Mouse (Mus musculus) stomach, adult 2 months (tissue): ENCODE results near the gene Ppp2r5b. TPM values are rescaled to one million over a fixed set of nuclear protein-coding genes. Genes with fewer than 3 reads are reported as not detected.

Experiments used
- polyA plus RNA-seq: library from polyadenylated mRNA; depleted of rRNA; stranded (reverse); fragments of >200 nt; gene quantifications from 2 replicates; pipeline ENCODE4 v1.2.3, GENCODE M21; 2012; rRNA removed

Gene Ppp2r5b
- polyA plus RNA-seq, result 47.1 and 114 TPM in 2 replicates

DNA sequence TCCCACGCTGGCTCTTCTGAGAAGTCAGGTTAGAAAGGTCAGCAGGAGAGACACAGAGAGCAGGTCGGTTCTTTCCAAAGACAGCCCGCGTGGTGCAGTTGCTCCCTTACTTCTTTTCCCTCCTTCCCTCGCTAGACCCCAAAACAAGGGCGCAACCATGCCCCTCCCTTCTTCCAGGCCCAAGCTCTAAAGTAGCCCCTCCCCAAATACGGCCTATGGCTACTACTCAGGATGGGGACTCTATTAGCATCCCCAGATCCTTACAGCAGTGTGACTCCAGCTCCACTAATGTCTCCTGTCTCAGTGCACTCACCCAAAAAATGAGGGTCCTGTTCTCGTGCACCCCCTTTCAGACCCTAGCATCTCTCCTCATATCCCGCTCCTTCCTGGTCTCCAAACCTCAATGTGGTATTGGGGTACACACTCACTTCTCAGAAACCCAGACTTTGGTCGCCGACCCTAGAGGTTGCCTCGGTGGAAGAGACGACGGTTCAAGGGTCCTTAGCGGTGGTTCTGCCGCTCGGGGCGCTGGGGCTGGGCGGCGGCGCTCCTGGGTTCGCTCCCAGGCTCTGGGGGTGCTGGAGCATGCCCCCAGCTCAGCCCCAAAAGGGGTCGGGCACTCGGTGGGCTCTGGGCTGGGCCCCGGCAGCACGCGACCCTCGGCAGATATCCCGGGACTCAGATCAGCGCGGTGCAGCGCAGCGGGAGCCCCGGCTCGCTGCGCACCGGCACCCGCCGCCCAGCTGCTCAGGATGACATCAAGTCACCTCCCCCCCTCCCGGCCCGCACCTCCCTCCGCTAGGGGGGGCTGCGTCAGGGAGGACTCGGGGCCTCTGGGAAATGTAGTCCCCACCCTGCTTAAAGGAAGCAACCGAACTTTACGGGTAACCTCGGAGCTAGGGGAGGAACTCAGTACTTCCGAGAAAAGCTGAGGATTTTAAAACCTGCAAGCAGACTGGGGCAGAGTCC is at the start of gene Ppp2r5b:
Ppp2r5b (minus strand) TSS at position 789 of the 969 bp plus-strand sequence.

DNA sequence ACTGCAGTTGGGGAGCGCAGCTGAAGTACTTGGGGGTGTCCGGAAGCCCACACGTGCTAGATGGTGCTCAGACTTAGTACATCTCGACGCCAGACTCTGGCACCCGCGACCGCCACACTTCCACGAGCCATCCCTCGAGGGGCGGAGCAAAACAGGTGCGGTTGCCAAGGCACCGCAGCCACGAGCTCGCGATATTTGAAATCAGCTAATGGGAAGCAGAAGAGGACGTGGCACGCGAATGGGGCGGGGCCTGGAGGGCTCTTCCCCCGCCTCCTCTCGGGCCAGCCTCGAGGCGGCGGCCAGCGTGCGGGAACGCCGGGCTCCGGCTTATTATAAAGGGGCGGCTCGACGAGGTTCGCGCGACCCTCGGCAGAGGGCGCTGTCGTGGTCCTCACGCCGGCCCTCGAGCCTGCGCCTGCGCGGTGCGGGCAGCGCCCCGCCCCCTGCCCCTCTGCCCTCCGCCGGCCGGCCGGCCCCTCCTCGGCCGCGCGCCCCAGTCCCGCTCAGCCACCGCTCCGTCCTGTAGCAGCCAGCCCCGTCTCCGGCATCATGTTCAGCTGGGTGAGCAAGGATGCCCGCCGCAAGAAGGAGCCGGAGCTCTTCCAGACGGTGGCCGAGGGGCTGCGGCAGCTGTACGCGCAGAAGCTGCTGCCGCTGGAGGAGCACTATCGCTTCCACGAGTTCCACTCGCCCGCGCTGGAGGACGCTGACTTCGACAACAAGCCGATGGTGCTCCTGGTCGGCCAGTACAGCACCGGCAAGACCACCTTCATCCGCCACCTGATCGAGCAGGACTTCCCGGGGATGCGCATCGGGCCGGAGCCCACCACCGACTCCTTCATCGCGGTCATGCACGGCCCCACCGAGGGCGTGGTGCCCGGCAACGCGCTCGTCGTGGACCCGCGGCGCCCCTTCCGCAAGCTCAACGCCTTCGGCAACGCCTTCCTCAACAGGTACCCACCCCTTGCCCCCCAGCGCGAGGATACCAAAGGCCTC is 41.1 kb upstream of the Ppp2r5b start, which contains the start of gene Ehd1:
Ehd1 (plus strand) TSS at position 300 of the 996 bp plus-strand sequence.

DNA sequence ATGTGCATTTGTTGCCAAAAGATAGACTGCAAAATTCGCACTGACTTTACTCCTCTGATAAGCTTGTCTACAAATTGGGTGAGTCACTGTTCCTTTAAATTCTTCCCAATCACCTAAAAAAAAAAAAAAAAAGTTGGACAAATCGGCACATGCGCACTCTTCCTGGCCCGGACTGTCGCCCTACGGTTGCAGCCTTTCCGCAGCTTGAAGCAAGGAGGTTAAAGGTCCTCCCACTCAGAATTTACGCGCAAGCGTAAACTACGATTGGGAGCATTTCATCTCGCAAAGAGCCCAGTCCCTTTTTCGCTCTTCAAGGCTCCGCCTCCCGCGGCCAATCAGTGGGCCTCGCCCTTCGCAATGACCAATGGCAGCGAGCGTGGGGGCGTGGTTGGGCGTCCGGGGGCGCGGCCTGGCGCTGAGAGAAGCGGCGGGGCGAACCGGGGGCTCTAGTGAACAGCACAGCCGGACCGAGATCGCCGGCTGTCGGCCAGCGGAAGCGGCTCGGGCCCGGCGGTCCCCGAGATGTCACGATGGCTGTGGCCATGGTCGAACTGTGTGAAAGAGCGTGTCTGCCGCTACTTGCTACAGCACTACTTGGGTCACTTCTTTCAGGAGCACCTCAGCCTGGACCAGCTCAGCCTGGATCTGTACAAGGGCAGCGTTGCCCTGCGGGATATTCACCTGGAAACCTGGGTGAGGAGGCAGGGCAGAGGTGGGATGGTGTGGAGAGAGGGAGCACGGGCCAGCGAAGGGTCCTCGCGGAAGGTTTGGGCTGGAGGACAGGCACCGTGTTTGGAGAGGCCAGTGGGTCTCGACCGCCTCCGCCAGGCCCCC is 5.8 kb upstream of the Ppp2r5b start, which contains the start of gene Atg2a:
Atg2a (plus strand) TSS at position 395 of the 834 bp plus-strand sequence.

DNA sequence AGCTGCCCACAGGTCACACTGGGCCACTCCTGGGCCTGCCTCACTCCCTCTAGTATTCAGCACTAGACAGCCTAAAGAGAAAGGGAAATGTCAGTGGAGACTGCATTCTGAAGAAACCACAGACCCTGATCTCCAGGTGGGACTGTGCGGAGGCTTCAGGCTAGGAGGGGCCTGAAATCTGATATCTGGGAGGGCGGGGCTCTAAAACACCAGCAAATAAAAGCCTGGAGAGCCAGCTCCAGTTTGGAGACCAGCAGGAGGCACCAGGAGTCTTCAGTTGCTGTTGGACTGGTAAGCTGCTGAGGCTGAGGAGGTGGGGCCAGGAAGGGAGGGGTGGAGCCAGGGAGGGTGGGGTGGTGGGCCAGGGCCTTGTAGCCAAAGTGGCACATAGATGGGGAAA is 9.5 kb downstream of the Ppp2r5b start, which contains the start of gene Gpha2:
Gpha2 (plus strand) TSS at position 246 of the 400 bp plus-strand sequence.

DNA sequence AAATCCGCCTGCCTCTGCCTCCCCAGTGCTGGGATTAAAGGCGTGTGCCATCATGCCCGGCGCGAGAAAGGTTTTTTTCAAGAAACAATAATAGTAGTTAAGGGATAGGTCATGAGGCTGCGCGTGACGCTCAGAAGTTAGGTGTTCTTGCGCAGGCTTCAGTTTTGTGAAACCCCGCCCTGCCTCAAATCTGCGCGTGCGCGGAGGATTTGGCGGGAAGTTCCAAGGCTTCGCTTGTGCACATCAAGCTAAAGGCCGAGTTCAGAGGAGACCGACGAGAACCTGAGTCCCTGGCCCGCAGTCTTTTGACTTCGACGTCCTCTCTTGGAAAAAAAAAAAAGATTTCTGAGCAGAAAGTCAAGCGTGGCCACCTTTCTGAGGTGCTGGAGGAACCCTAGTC is 51.5 kb downstream of the Ppp2r5b start, which contains the start of gene Majin:
Majin (plus strand) TSS at position 258 of the 400 bp plus-strand sequence.

Other genes with a start within 250 kb of the Ppp2r5b start
- not detected in 2 replicates for gene Slc22a20, start 249.7 kb downstream of the Ppp2r5b start, polyA plus RNA-seq
- gene Capn1, start 220.0 kb downstream of the Ppp2r5b start, polyA plus RNA-seq, result 37.4 and 43.7 TPM in 2 replicates
- 45.0 and 47.3 TPM in 2 replicates for gene Syvn1, start 189.3 kb downstream of the Ppp2r5b start, polyA plus RNA-seq
- gene Mrpl49, start 178.1 kb downstream of the Ppp2r5b start, polyA plus RNA-seq, result 5.1 and 5.2 TPM in 2 replicates
- 722 and 1,119 TPM in 2 replicates for gene Fau, start 178.0 kb downstream of the Ppp2r5b start, polyA plus RNA-seq
- 37.3 and 60.7 TPM in 2 replicates for gene Znhit2, start 174.7 kb downstream of the Ppp2r5b start, polyA plus RNA-seq
- 43.1 and 48.4 TPM in 2 replicates for gene Tm7sf2, start 167.5 kb downstream of the Ppp2r5b start, polyA plus RNA-seq
- gene Vps51, start 158.6 kb downstream of the Ppp2r5b start, polyA plus RNA-seq, result 34.6 and 34.9 TPM in 2 replicates
- gene Tmem262, start 155.8 kb downstream of the Ppp2r5b start, polyA plus RNA-seq, result not detected in 2 replicates
- gene Gm28374, start 153.6 kb downstream of the Ppp2r5b start, polyA plus RNA-seq, result 0.10 and 0.34 TPM in 2 replicates
- 64.7 and 68.1 TPM in 2 replicates for gene Zfpl1, start 150.9 kb downstream of the Ppp2r5b start, polyA plus RNA-seq
- gene Cdca5, start 150.9 kb downstream of the Ppp2r5b start, polyA plus RNA-seq, result 0.80 and 1.0 TPM in 2 replicates
- gene AC131692.1, start 141.5 kb downstream of the Ppp2r5b start, polyA plus RNA-seq, result not detected in 2 replicates
- 0.19 and 0.30 TPM in 2 replicates for gene Naaladl1, start 130.1 kb downstream of the Ppp2r5b start, polyA plus RNA-seq
- 24.7 and 40.8 TPM in 2 replicates for gene Sac3d1, start 117.2 kb downstream of the Ppp2r5b start, polyA plus RNA-seq
- gene Snx15, start 107.6 kb downstream of the Ppp2r5b start, polyA plus RNA-seq, result 32.0 and 40.7 TPM in 2 replicates
- gene Batf2, start 94.9 kb downstream of the Ppp2r5b start, polyA plus RNA-seq, result 7.1 and 7.8 TPM in 2 replicates
- 90.1 and 115 TPM in 2 replicates for gene Arl2, start 94.3 kb downstream of the Ppp2r5b start, polyA plus RNA-seq
- not detected in 2 replicates for gene Majin, start 51.5 kb downstream of the Ppp2r5b start, polyA plus RNA-seq
- 0.50 and 1.0 TPM in 2 replicates for gene Gpha2, start 9.5 kb downstream of the Ppp2r5b start, polyA plus RNA-seq
- gene Atg2a, start 5.8 kb upstream of the Ppp2r5b start, polyA plus RNA-seq, result 48.8 and 62.8 TPM in 2 replicates
- 152 and 233 TPM in 2 replicates for gene Ehd1, start 40.9 kb upstream of the Ppp2r5b start, polyA plus RNA-seq
- gene Cdc42bpg, start 70.6 kb upstream of the Ppp2r5b start, polyA plus RNA-seq, result 28.3 and 31.9 TPM in 2 replicates
- 24.3 and 27.1 TPM in 2 replicates for gene Men1, start 99.1 kb upstream of the Ppp2r5b start, polyA plus RNA-seq
- gene Map4k2, start 105.3 kb upstream of the Ppp2r5b start, polyA plus RNA-seq, result 45.1 and 53.0 TPM in 2 replicates
- 89.7 and 109 TPM in 2 replicates for gene Sf1, start 127.8 kb upstream of the Ppp2r5b start, polyA plus RNA-seq
- gene Pygm, start 148.5 kb upstream of the Ppp2r5b start, polyA plus RNA-seq, result 25.5 and 39.7 TPM in 2 replicates
- gene Rasgrp2, start 163.5 kb upstream of the Ppp2r5b start, polyA plus RNA-seq, result 40.2 and 44.5 TPM in 2 replicates
- gene Nrxn2, start 182.9 kb upstream of the Ppp2r5b start, polyA plus RNA-seq, result 1.6 and 3.9 TPM in 2 replicates